Mouse (Mus musculus) cerebellum, adult (tissue): ENCODE results near the gene Cfap46.

Experiments used
- ATAC-seq: cut with Nextera tagmentation; 2 replicates; pipeline ENCODE4 v1.9.2; 2017; ENCODE audit warnings: mild to moderate bottlenecking, moderate library complexity, mixed read lengths; ENCODE audit not compliant: insufficient number of reproducible peaks, low FRiP score, low TSS enrichment

Gene Cfap46

GRCm38 (mm10) chr7:139581801-139582571 is 101.6 kb downstream of the Cfap46 start:
- no peak for ATAC-seq

- no peak for ATAC-seq
Observed at GRCm38 (mm10) chr7:139580851-139581775, 102.5 kb downstream of the Cfap46 start.

- ATAC-seq, result no peak
Observed at GRCm38 (mm10) chr7:139579261-139579905, 104.2 kb downstream of the Cfap46 start.

DNA sequence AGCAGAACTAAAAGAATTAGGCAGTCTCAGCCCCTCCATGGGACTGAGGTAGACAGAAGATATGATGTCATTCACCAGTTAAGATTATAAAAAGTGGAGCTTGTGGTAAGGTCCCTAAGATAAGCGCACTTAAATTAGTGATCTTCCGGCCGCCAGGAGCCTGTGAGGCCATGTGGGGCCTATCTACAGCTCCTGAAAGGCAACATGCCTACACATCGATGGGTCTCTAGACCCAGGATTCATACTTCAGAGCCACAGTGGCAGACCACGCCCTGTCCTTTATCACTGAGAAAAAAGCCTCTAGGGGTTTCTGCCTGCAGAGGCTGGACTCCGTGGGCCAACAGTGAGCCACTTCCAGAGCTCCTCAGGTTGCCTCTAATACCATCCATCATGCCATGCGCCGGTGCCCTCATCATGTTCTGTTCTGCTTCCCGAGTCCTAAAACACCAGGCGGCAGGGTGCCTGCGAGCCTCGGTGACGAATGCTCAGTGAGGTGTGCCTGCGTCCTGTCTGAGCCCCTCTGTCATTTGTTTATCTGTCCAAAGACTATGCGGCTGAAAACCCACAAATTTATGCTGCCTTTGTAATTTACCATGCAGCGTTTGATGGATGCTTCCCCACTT is 107.4 kb downstream of the Cfap46 start:
- no peak for ATAC-seq

DNA sequence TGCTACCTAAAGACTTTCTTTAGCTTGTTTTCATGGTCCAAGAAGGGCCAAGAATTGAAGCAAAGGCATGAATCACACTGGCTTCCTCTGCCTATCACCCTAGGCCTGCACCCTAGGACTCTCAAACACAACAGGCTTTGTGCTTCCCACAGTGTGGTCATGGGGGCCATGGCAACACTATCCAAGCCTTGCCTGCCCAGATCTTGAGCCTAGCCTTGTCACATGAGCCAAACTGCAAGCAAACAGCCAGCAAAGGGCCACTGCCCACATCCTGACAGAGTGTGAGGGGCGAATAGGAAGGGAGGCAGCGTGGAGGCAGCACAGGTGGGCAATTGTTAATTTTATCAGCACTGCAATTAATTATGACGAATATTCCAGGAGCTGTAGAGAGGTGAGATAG is 111.0 kb downstream of the Cfap46 start:
- no peak for ATAC-seq

GRCm38 (mm10) chr7:139570788-139571187 is 112.8 kb downstream of the Cfap46 start:
- no peak for ATAC-seq

- no peak for ATAC-seq
Observed at GRCm38 (mm10) chr7:139566533-139566932, 117.1 kb downstream of the Cfap46 start.

- ATAC-seq, result no peak
Observed at GRCm38 (mm10) chr7:139565998-139566397, 117.6 kb downstream of the Cfap46 start.

- no peak for ATAC-seq
Observed at GRCm38 (mm10) chr7:139564161-139564560, 119.5 kb downstream of the Cfap46 start.

DNA sequence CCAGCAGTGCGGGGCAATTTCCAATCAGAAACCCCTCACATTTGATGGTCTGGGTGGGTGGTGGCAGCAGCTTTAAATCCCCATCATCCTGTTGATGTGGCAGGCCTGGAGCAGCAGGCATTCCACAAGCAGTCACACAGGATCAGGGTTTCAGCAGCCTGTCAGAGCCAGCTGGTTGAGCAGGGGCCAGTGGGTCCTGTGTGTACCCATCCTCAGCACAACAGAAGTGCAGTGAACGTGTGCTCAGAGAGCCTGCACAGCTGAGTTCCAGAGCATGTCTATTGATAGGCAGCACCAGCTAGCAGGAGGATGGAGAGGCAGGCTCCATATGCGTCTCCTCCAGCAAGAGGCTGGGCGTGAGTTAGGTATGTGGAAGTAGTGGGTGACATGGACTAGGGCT is 120.2 kb downstream of the Cfap46 start:
- no peak for ATAC-seq

- ATAC-seq, result no peak
Observed at GRCm38 (mm10) chr7:139559659-139560058, 124.0 kb downstream of the Cfap46 start.

- no peak for ATAC-seq
Observed at GRCm38 (mm10) chr7:139556746-139557526, 126.7 kb downstream of the Cfap46 start.

DNA sequence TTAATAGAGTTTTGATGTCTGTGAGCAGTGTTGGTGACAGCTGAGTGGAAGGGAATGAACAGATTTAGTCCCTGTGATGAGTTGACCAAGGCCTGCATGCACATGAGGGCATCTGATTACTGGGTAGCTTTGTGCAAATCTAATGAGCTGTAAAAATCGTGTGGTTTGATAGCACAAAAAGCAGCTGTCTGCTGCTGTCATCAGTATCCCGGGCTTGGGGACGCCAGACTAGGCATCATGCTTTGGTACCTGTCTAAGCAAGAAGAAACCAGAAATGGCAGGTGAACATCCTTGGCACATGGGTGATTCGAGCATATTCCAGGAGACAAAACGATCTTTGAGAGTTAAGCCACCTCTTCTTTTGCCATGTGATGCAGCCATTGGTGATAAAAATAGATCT is 127.3 kb downstream of the Cfap46 start:
- ATAC-seq, result no peak

GRCm38 (mm10) chr7:139551519-139551918 is 132.1 kb downstream of the Cfap46 start:
- ATAC-seq, result no peak
